Mouse (Mus musculus) neural tube, embryonic 11.5 days (tissue): ENCODE measurements around the gene Taf12. TPM values are rescaled to one million over a fixed set of nuclear protein-coding genes. Genes with fewer than 3 reads are reported as not detected.
A peak's percentile ranks its signal among the peaks of the same experiment; 100 is the strongest.

Experiments used
- ATAC-seq: fragments of 200-750 bp; cut with Nextera tagmentation; 2 replicates; pipeline ENCODE4 v1.8.0; 2017; ENCODE audit warnings: moderate number of reproducible peaks, mild to moderate bottlenecking, moderate TSS enrichment, moderate library complexity; ENCODE audit not compliant: insufficient read depth, low FRiP score, low TSS enrichment
- DNase-seq: peaks from one replicate; pipeline ENCODE4 v3.0.0-alpha.2; 2015; ENCODE audit warnings: low spot score
- H3K27ac ChIP-seq: fragments of 300-500 bp; sonication (generic); 2 replicates; pipeline ENCODE4 v1.5.1; 2014; ENCODE audit warnings: low read depth, mild to moderate bottlenecking, low read length
- H3K27me3 ChIP-seq: fragments of 300-500 bp; sonication (generic); 2 replicates; pipeline ENCODE4 v1.6.1; 2014; ENCODE audit warnings: mild to moderate bottlenecking, low read length, mixed read lengths; ENCODE audit not compliant: control insufficient read depth, insufficient read depth
- H3K36me3 ChIP-seq: fragments of 300-500 bp; sonication (generic); 2 replicates; pipeline ENCODE4 v1.6.1; 2014; ENCODE audit warnings: mild to moderate bottlenecking, low read length, moderate library complexity, mixed read lengths; ENCODE audit not compliant: control insufficient read depth, insufficient read depth
- H3K4me1 ChIP-seq: fragments of 300-500 bp; sonication (generic); 2 replicates; pipeline ENCODE4 v1.6.1; 2014; ENCODE audit warnings: low read length, mixed read lengths; ENCODE audit not compliant: control insufficient read depth, insufficient read depth
- H3K4me2 ChIP-seq: fragments of 300-500 bp; sonication (generic); 2 replicates; pipeline ENCODE4 v1.6.1; 2014; ENCODE audit warnings: low read depth, mild to moderate bottlenecking, moderate library complexity
- H3K4me3 ChIP-seq: fragments of 300-500 bp; sonication (generic); 2 replicates; pipeline ENCODE4 v1.5.1; 2014; ENCODE audit warnings: low read depth, low read length
- H3K9ac ChIP-seq: fragments of 300-500 bp; sonication (generic); 2 replicates; pipeline ENCODE4 v1.6.1; 2014; ENCODE audit warnings: mild to moderate bottlenecking, low read length
- H3K9me3 ChIP-seq: fragments of 300-500 bp; sonication (generic); 2 replicates; pipeline ENCODE4 v1.6.1; 2016; ENCODE audit warnings: low read length; ENCODE audit not compliant: control insufficient read depth
- WGBS: fragments of 180-500 bp; shearing (Covaris S2); extraction: QIAGEN DNeasy Blood & Tissue Kit; methylation state at CpG from one replicate; pipeline ENCODE4 v1.1.7; 2014; 5-methylcytosine and 5-hydroxymethylcytosine counted together
- polyA plus RNA-seq: library from polyadenylated mRNA; unstranded; fragments of >200 nt; fragmentation: Nextera tagmentation; extraction: Ambion mirVana; gene quantifications from 2 replicates; pipeline ENCODE4 v1.2.1, GENCODE M21; 2014

The Taf12 gene
- polyA plus RNA-seq, 1 experiment from 2014 or later: 59.7 TPM

- ATAC-seq (no peak), DNase-seq (no peak)
- Histone ChIP-seq H3K27me3 (no peaks in the 10 kb centered on the region), H3K4me3 (no peak overlapping the region), H3K4me2 (no peak overlapping the region), H3K27ac (no peak overlapping the region), H3K9me3 (no peaks in the 10 kb centered on the region), H3K9ac (no peak overlapping the region), H3K4me1 (peaks cover 6% of the 10 kb centered on the region), H3K36me3 (peaks cover 9% of the 10 kb centered on the region)
- 84% methylated on average over 5 of the region's 5 CpGs for WGBS
These were observed 38.5 kb downstream of the Taf12 start for GRCm38 (mm10) chr4:132312627-132313026.

GRCm38 (mm10) chr4:132315711-132316110 is 41.5 kb downstream of the Taf12 start:
- Histone ChIP-seq H3K9ac (no peak overlapping the region), H3K4me3 (no peak overlapping the region), H3K27ac (no peak overlapping the region), H3K27me3 (no peaks in the 10 kb centered on the region), H3K36me3 (peaks cover 9% of the 10 kb centered on the region), H3K4me1 (no peaks in the 10 kb centered on the region), H3K4me2 (no peak overlapping the region), H3K9me3 (no peaks in the 10 kb centered on the region)
- no peak for DNase-seq
- no peak for ATAC-seq
- WGBS: 88% methylated on average over 8 of the region's 8 CpGs

- Histone ChIP-seq H3K4me2 (no peak overlapping the region), H3K27ac (no peak overlapping the region), H3K36me3 (peaks cover 10% of the 10 kb centered on the region), H3K9ac (no peak overlapping the region), H3K9me3 (no peaks in the 10 kb centered on the region), H3K27me3 (no peaks in the 10 kb centered on the region), H3K4me3 (no peak overlapping the region), H3K4me1 (no peaks in the 10 kb centered on the region)
- WGBS: 80% methylated on average over 5 of the region's 5 CpGs
- DNase-seq (no peak), ATAC-seq (no peak)
These were observed 52.3 kb downstream of the Taf12 start for GRCm38 (mm10) chr4:132326481-132326880.

GRCm38 (mm10) chr4:132328391-132328982 is 54.3 kb downstream of the Taf12 start:
- WGBS: 47% methylated on average over 14 of the region's 14 CpGs
- ATAC-seq: no peak
- no peaks in the 10 kb centered on the region for H3K27me3 ChIP-seq
- no peaks in the 10 kb centered on the region for H3K4me1 ChIP-seq
- H3K4me3 ChIP-seq: peak overlapping the region; percentile 77
- H3K9me3 ChIP-seq: no peaks in the 10 kb centered on the region
- H3K4me2 ChIP-seq: peak overlapping the region; percentile 77
- no peak overlapping the region for H3K27ac ChIP-seq
- peak overlapping the region; percentile 88 for H3K9ac ChIP-seq
- H3K36me3 ChIP-seq: peaks cover 12% of the 10 kb centered on the region
- no peak for DNase-seq

- peak within 1 kb of the TSS; percentile 77 for H3K4me2 ChIP-seq
- ATAC-seq: peak; percentile 95
- no peaks in the 10 kb centered on the region for H3K9me3 ChIP-seq
- H3K27me3 ChIP-seq: no peaks in the 10 kb centered on the region
- peak; percentile 97 for DNase-seq
- WGBS: under 1% methylated on average over 52 of the region's 52 CpGs
- peaks cover 10% of the 10 kb centered on the region for H3K36me3 ChIP-seq
- H3K27ac ChIP-seq: peak within 1 kb of the TSS; percentile 76; the same call in 1 of the 2 replicates
- H3K4me3 ChIP-seq: peak within 1 kb of the TSS; percentile 77
- peak within 1 kb of the TSS; percentile 88 for H3K9ac ChIP-seq
- no peaks in the 10 kb centered on the region for H3K4me1 ChIP-seq
These were observed 55.1 kb downstream of the Taf12 start, which contains the start of gene Trnau1ap for GRCm38 (mm10) chr4:132329115-132329834. Gene Trnau1ap (minus strand): TSS chr4:132329538.

- DNase-seq (no peak), ATAC-seq (0 out of 2 replicates have a peak, but pooled peaks have one; percentile 31)
- H3K27ac ChIP-seq: no peak overlapping the region
- H3K4me3 ChIP-seq: peak overlapping the region; percentile 77
- H3K9me3 ChIP-seq: no peaks in the 10 kb centered on the region
- WGBS: 9% methylated on average over 10 of the region's 10 CpGs
- no peaks in the 10 kb centered on the region for H3K27me3 ChIP-seq
- peaks cover 12% of the 10 kb centered on the region for H3K36me3 ChIP-seq
- no peaks in the 10 kb centered on the region for H3K4me1 ChIP-seq
- H3K4me2 ChIP-seq: peak overlapping the region; percentile 77
- peak overlapping the region; percentile 88 for H3K9ac ChIP-seq
These were observed 55.7 kb downstream of the Taf12 start for GRCm38 (mm10) chr4:132329835-132330354.

- no peak for DNase-seq
- Histone ChIP-seq H3K27ac (no peak overlapping the region), H3K4me3 (no peak overlapping the region), H3K4me2 (no peak overlapping the region), H3K27me3 (no peaks in the 10 kb centered on the region), H3K9me3 (no peaks in the 10 kb centered on the region), H3K4me1 (no peaks in the 10 kb centered on the region), H3K36me3 (peaks cover 14% of the 10 kb centered on the region), H3K9ac (no peak overlapping the region)
- ATAC-seq: no peak
- 67% methylated on average over 3 of the region's 3 CpGs for WGBS
These were observed 57.8 kb downstream of the Taf12 start for GRCm38 (mm10) chr4:132331960-132332359.

GRCm38 (mm10) chr4:132332880-132333279 is 58.7 kb downstream of the Taf12 start:
- H3K9ac ChIP-seq: no peak overlapping the region
- 88% methylated on average over 6 of the region's 6 CpGs for WGBS
- H3K27me3 ChIP-seq: no peaks in the 10 kb centered on the region
- H3K9me3 ChIP-seq: no peaks in the 10 kb centered on the region
- no peak overlapping the region for H3K4me2 ChIP-seq
- no peaks in the 10 kb centered on the region for H3K4me1 ChIP-seq
- H3K4me3 ChIP-seq: no peak overlapping the region
- peaks cover 17% of the 10 kb centered on the region for H3K36me3 ChIP-seq
- DNase-seq (no peak), ATAC-seq (no peak)
- H3K27ac ChIP-seq: no peak overlapping the region
